Mouse (Mus musculus) layer of hippocampus, postnatal 36 days (tissue): Measurements from ENCODE around the gene Cacna1c. TPM values are rescaled to one million over a fixed set of nuclear protein-coding genes. Genes with fewer than 3 reads are reported as not detected.

Source experiments
- DNase-seq, 2 experiments: peaks; one replicate each; pipeline ENCODE4 v3.0.0; 2022
- total RNA-seq, 2 experiments: library from RNA; stranded (reverse); gene quantifications; 2 replicates each; pipeline ENCODE4 v1.2.3; 2021

Cacna1c gene
- total RNA-seq, 2 experiments from 2014 or later = 78.0 to 92.9 TPM

GRCm38 (mm10) chr6:118737078-118737477 is 459.1 kb downstream of the Cacna1c start:
- no peak for DNase-seq

GRCm38 (mm10) chr6:118736491-118736890 is 459.7 kb downstream of the Cacna1c start:
- DNase-seq = no peak

- DNase-seq = no peak
Measured at GRCm38 (mm10) chr6:118735145-118735544, 461.1 kb downstream of the Cacna1c start.

- no peak for DNase-seq
Measured at GRCm38 (mm10) chr6:118731937-118732336, 464.3 kb downstream of the Cacna1c start.

- no peak for DNase-seq
Measured at GRCm38 (mm10) chr6:118724908-118725307, 471.3 kb downstream of the Cacna1c start.

- no peak for DNase-seq
Measured at GRCm38 (mm10) chr6:118724388-118724787, 471.8 kb downstream of the Cacna1c start.

GRCm38 (mm10) chr6:118722336-118722735 is 473.9 kb downstream of the Cacna1c start:
- no peak for DNase-seq

GRCm38 (mm10) chr6:118719486-118719885 is 476.7 kb downstream of the Cacna1c start:
- DNase-seq = no peak

- no peak for DNase-seq
Measured at GRCm38 (mm10) chr6:118713286-118713685, 482.9 kb downstream of the Cacna1c start.

- DNase-seq = peak; percentile 43 to 54
Measured at GRCm38 (mm10) chr6:118711677-118712322, 484.4 kb downstream of the Cacna1c start.

GRCm38 (mm10) chr6:118707066-118707465 is 489.2 kb downstream of the Cacna1c start:
- no peak for DNase-seq

GRCm38 (mm10) chr6:118705840-118706239 is 490.4 kb downstream of the Cacna1c start:
- no peak for DNase-seq

- no peak for DNase-seq
Measured at GRCm38 (mm10) chr6:118694626-118695025, 501.6 kb downstream of the Cacna1c start.

GRCm38 (mm10) chr6:118689447-118689846 is 506.8 kb downstream of the Cacna1c start:
- DNase-seq = no peak

- DNase-seq = no peak
Measured at GRCm38 (mm10) chr6:118688856-118689255, 507.4 kb downstream of the Cacna1c start.

GRCm38 (mm10) chr6:118680814-118681213 is 515.4 kb downstream of the Cacna1c start:
- DNase-seq = peak; percentile 65 to 70

GRCm38 (mm10) chr6:118678031-118678430 is 518.2 kb downstream of the Cacna1c start:
- DNase-seq = no peak

- DNase-seq = no peak
Measured at GRCm38 (mm10) chr6:118677306-118677705, 518.9 kb downstream of the Cacna1c start.

- no peak for DNase-seq
Measured at GRCm38 (mm10) chr6:118674781-118675180, 521.4 kb downstream of the Cacna1c start.

- DNase-seq = peak; percentile 42 to 45
Measured at GRCm38 (mm10) chr6:118673974-118674695, 522.1 kb downstream of the Cacna1c start.

GRCm38 (mm10) chr6:118653331-118653730 is 542.9 kb downstream of the Cacna1c start:
- no peak for DNase-seq

- no peak for DNase-seq
Measured at GRCm38 (mm10) chr6:118649121-118649783, 547.0 kb downstream of the Cacna1c start.
